Mouse (Mus musculus) heart, adult 2 months (tissue): ENCODE results near the gene Ppa1. TPM values are rescaled to one million over a fixed set of nuclear protein-coding genes. Genes with fewer than 3 reads are reported as not detected.

ENCODE experiments used
- DNase-seq, 2 experiments: peaks; one replicate each; pipeline ENCODE4 v3.0.0; 2021
- H3K27ac ChIP-seq: fragments of 200-600 bp; 2 replicates; pipeline ENCODE4 v1.8.1; 2022
- H3K27me3 ChIP-seq: fragments of 200-500 bp; 2 replicates; pipeline ENCODE4 v1.6.1; 2012; ENCODE audit warnings: mild to moderate bottlenecking, low read length, inconsistent platforms, mixed read lengths; ENCODE audit not compliant: control insufficient read depth, insufficient read depth
- H3K36me3 ChIP-seq: fragments of 200-500 bp; 2 replicates; pipeline ENCODE4 v1.6.1; 2012; ENCODE audit warnings: low read length, inconsistent platforms; ENCODE audit not compliant: control insufficient read depth, insufficient read depth
- H3K4me1 ChIP-seq: fragments of 200-500 bp; 2 replicates; pipeline ENCODE4 v1.6.1; 2011; ENCODE audit warnings: low read length; ENCODE audit not compliant: control insufficient read depth, insufficient read depth
- H3K4me3 ChIP-seq: fragments of 200-600 bp; 2 replicates; pipeline ENCODE4 v1.8.1; 2022
- H3K79me2 ChIP-seq: fragments of 200-500 bp; replicated peaks from 2 replicates; pipeline ENCODE4 v1.6.1; 2012; ENCODE audit warnings: mild to moderate bottlenecking, inconsistent platforms, low read length, moderate library complexity, mixed read lengths; ENCODE audit not compliant: control insufficient read depth, insufficient read depth
- H3K9ac ChIP-seq: fragments of 200-500 bp; 2 replicates; pipeline ENCODE4 v1.6.1; 2012; ENCODE audit warnings: low read depth, mild to moderate bottlenecking, control low read depth, inconsistent platforms, low read length, mixed read lengths
- CTCF ChIP-seq: fragments of 200-600 bp; IDR thresholded peaks from 2 replicates; pipeline ENCODE4 v1.8.1; 2022; ENCODE audit warnings: antibody characterized with exemption, mild to moderate bottlenecking, moderate library complexity
- EP300 ChIP-seq: fragments of 200-500 bp; IDR thresholded peaks from 2 replicates; pipeline ENCODE4 v1.6.1; 2011; ENCODE audit warnings: low read depth, low read length, control low read depth; ENCODE audit not compliant: insufficient read depth
- POLR2A ChIP-seq: fragments of 200-500 bp; IDR thresholded peaks from 2 replicates; pipeline ENCODE4 v1.6.1; 2011; ENCODE audit warnings: mild to moderate bottlenecking, low read depth, low read length, control low read depth; ENCODE audit not compliant: insufficient read depth
- WGBS: fragments of 180-500 bp; shearing (Covaris S2); methylation state at CpG from one replicate; pipeline ENCODE4 v1.1.7; 2018; 5-methylcytosine and 5-hydroxymethylcytosine counted together
- intact Hi-C: fragments of 180-260 bp; cut with DNase I; formaldehyde crosslinking; loops from one replicate; pipeline ENCODE4 v1.15.1; 2025
- polyA plus RNA-seq: library from polyadenylated mRNA; depleted of rRNA; stranded (reverse); fragments of >200 nt; gene quantifications from 2 replicates; pipeline ENCODE4 v1.2.3, GENCODE M21; 2012
- total RNA-seq, 2 experiments: library from RNA; stranded (reverse); gene quantifications; 2 replicates each; pipeline ENCODE4 v1.2.3; 2021

Ppa1 gene
- total and polyA plus RNA-seq, 3 experiments: 33.9 to 66.8 (median 66.3) TPM

DNA sequence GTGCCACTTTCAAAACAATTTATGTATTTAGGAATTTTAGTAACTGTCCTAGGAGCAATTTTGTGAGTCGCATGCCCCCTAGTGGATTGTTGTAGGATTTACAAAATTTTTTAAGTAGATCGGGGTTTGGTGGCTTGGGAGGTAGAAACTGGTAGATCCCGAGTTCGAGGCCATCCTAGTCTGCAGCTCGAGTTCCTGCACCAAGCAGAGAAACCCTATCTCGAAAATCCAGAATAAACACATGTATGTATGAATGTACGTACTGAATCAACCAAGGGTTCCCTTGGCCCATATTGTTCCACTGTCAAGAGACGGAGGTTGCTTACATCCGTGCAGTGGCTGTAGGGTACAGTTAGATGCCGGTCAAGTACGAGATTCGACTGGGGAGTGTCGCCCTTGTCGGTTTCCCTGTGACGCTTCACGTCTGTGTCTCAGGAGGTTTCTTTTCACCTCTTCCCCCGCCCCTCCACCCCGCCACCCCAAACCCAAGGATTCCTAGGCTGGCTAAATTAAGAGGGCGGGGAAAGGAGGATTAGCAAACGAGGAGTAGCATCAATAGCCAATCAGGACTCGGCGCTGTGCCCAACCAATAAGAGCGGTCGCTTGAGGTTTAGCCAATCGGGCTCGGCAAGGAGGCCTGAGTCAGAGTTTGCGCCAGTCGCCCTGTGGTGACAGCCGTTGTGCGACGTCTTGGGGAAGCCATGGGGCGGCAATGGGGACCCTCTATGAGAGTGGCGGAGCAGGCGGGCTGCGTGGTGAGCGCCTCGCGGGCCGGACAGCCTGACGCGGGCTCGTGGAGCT lies 46.7 kb downstream of the Ppa1 start, which contains the start of gene Tysnd1:
TSS of gene Tysnd1 (plus strand) at position 645 of the 801 bp plus-strand sequence.
- peak; percentile 94 to 96 for DNase-seq
- WGBS: under 1% methylated on average over 42 of the region's 42 CpGs
- peaks cover 5% of the 10 kb centered on the region for H3K4me1 ChIP-seq
- H3K9ac ChIP-seq: peak within 1 kb of the TSS; percentile 69
- intact Hi-C loops: loop anchor here (2.0 kb wide), 1 partner anchor 40 kb away; no protein-coding TSS in a partner anchor
- H3K27me3 ChIP-seq: no peaks in the 10 kb centered on the region
- H3K27ac ChIP-seq: peak within 1 kb of the TSS; percentile 79
- peak within 1 kb of the TSS; percentile 99 for H3K4me3 ChIP-seq
- no peak for TF ChIP-seq EP300
- peak; percentile 66 for TF ChIP-seq CTCF
- TF ChIP-seq POLR2A: peak; percentile 84
- H3K79me2 ChIP-seq: peaks cover 6% of the 10 kb centered on the region
- H3K36me3 ChIP-seq: no peaks in the 10 kb centered on the region; the same call in 1 of the 2 replicates

DNA sequence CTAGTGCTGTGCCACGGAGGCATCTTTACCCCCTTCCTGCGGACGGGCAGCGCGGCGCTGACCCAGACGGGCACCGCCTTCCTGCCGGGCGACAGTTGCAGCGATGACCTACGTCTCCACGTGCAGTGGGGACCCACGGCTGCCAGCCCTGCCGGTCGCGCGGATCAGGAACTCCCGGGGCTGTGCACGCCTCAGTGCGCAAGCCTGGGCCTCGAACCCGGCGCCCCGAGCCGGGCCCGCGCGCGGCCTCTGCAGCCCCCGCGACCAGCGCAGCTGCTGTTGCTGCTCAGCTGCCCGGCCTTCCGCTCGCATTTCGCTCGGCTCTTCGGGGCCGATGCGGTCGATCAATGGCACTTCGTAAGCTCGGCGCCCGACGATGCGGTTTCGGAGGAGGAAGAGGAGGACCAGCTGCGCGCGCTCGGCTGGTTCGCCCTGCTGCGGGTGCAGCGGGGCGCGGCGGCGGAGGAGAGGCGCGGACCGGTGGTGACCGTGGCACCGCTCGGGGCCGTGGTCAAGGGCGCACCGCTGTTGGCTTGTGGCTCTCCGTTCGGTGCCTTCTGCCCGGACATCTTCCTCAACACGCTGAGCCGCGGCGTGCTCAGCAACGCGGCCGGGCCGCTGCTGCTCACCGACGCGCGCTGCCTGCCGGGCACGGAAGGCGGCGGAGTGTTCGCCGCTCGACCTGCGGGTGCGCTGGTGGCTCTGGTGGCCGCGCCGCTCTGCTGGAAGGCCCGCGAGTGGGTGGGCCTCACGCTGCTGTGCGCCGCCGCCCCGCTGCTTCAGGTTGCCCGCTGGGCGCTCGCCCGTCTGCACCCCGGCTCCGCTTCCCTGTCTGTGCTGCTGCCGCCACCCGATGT lies 47.6 kb downstream of the Ppa1 start:
- WGBS: under 1% methylated on average over 109 of the region's 111 CpGs
- peaks cover 6% of the 10 kb centered on the region for H3K79me2 ChIP-seq
- peak overlapping the region; percentile 99 for H3K4me3 ChIP-seq
- H3K9ac ChIP-seq: peak overlapping the region; percentile 69
- no peaks in the 10 kb centered on the region for H3K36me3 ChIP-seq
- peak overlapping the region; percentile 79 for H3K27ac ChIP-seq
- no peaks in the 10 kb centered on the region for H3K27me3 ChIP-seq
- peaks cover 5% of the 10 kb centered on the region for H3K4me1 ChIP-seq
- TF ChIP-seq POLR2A: no peak
- no peak for TF ChIP-seq EP300
- intact Hi-C loops: loop anchor here (2.0 kb wide), 2 partner anchors 17 to 39 kb away; no protein-coding TSS in a partner anchor
- no peak for DNase-seq

DNA sequence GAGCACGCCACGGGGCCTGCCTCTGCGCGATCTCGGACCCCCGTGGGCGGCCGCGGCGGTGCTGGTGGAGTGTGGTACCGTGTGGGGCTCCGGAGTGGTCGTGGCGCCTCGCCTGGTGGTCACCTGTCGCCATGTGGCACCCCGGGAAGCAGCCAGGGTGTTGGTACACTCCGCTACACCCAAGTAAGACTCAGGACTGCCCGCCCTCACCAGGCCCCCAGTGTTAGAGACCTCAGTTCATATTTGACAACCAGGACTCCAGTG lies 48.1 kb downstream of the Ppa1 start:
- WGBS: 8% methylated on average over 19 of the region's 19 CpGs
- H3K9ac ChIP-seq: peak overlapping the region; percentile 69
- H3K27me3 ChIP-seq: no peaks in the 10 kb centered on the region
- TF ChIP-seq EP300 (no peak), POLR2A (no peak), CTCF (no peak)
- no peak overlapping the region for H3K27ac ChIP-seq
- no peaks in the 10 kb centered on the region for H3K36me3 ChIP-seq
- peaks cover 6% of the 10 kb centered on the region for H3K79me2 ChIP-seq
- peaks cover 5% of the 10 kb centered on the region for H3K4me1 ChIP-seq
- intact Hi-C loops: loop anchor here (2.0 kb wide), 1 partner anchor 16 kb away; no protein-coding TSS in a partner anchor
- H3K4me3 ChIP-seq: peak overlapping the region; percentile 99
- no peak for DNase-seq

DNA sequence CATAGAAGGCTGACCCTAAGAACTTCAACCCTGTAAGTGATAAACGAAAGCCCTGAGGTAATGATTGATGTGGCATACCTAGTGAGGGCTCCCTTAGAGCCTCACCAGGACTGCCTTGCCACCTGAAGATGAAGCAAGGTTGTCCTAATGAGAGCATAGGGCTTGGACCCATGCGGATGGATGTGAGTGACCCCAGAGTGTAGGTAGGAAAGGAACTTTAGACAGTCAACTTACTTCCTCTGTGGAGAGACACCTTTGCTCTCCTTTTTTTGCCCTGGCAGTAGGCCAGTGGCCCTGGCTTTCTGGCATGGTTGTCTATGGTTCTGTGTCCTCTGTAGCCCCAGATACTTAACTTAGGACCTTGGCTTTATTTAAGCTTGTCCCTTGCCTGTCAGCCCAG lies 48.7 kb downstream of the Ppa1 start:
- TF ChIP-seq CTCF (no peak), EP300 (no peak), POLR2A (no peak)
- DNase-seq: no peak
- H3K9ac ChIP-seq: no peak overlapping the region; the same call in 1 of the 2 replicates
- H3K79me2 ChIP-seq: peaks cover 6% of the 10 kb centered on the region
- H3K4me3 ChIP-seq: peak overlapping the region; percentile 99; the same call in 1 of the 2 replicates
- H3K36me3 ChIP-seq: no peaks in the 10 kb centered on the region
- H3K27me3 ChIP-seq: no peaks in the 10 kb centered on the region
- 79% methylated on average over 2 of the region's 2 CpGs for WGBS
- intact Hi-C loops: loop anchor here (2.0 kb wide), 1 partner anchor 16 kb away; no protein-coding TSS in a partner anchor
- H3K4me1 ChIP-seq: peaks cover 5% of the 10 kb centered on the region
- H3K27ac ChIP-seq: no peak overlapping the region

DNA sequence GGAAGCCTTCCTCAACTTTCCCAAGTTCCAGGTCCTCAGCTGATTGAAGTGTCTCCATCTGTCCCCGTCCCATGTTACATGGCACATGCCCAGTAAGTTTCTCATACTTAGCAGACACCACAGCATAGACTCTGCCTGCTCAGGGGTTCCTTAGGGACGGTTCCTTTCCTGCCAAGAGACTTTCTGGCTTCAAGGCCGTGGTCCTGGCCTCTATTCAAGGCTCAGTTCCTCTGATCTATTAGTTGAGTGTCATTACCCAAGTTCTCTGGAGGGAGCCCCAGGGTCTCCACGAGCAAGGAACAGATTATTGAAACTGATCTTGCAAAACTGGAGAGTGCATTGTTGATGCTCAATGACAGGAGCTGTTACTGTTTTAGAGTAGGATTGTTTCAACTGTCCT lies 56.3 kb downstream of the Ppa1 start:
- Histone ChIP-seq H3K4me1 (no peaks in the 10 kb centered on the region), H3K79me2 (no peaks in the 10 kb centered on the region), H3K9ac (no peak overlapping the region), H3K27me3 (no peaks in the 10 kb centered on the region), H3K4me3 (no peak overlapping the region), H3K27ac (no peak overlapping the region), H3K36me3 (no peaks in the 10 kb centered on the region)
- WGBS: 67% methylated on average over 4 of the region's 4 CpGs
- no peak for DNase-seq
- intact Hi-C loops: no loop called here
- TF ChIP-seq CTCF (no peak), EP300 (no peak)
